Mouse (Mus musculus) hindbrain, embryonic 15.5 days (tissue): ENCODE results near the gene Naga. TPM values are rescaled to one million over a fixed set of nuclear protein-coding genes. Genes with fewer than 3 reads are reported as not detected.

ENCODE experiments used
- polyA plus RNA-seq: library from polyadenylated mRNA; unstranded; fragments of >200 nt; fragmentation: Nextera tagmentation; extraction: Ambion mirVana; gene quantifications from 2 replicates; pipeline ENCODE4 v1.2.1, GENCODE M21; 2015

The Naga gene
- polyA plus RNA-seq, 1 experiment from 2014 or later: 27.9 TPM

Other genes with a start within 250 kb of the Naga start
- 11.6 and 12.0 TPM in 2 replicates for gene Ccdc134, start 211.0 kb downstream of the Naga start, polyA plus RNA-seq
- gene Srebf2, start 191.7 kb downstream of the Naga start, polyA plus RNA-seq: 204 and 209 TPM in 2 replicates
- 2.9 and 4.6 TPM in 2 replicates for gene Shisa8, start 126.1 kb downstream of the Naga start, polyA plus RNA-seq
- gene Tnfrsf13c, start 114.6 kb downstream of the Naga start, polyA plus RNA-seq: 0.37 and 0.69 TPM in 2 replicates
- gene Cenpm, start 94.2 kb downstream of the Naga start, polyA plus RNA-seq: 24.0 and 25.4 TPM in 2 replicates
- gene 1500009C09Rik, start 86.5 kb downstream of the Naga start, polyA plus RNA-seq: 15.9 and 16.6 TPM in 2 replicates
- 374 and 408 TPM in 2 replicates for gene Sept3, start 64.0 kb downstream of the Naga start, polyA plus RNA-seq
- gene Wbp2nl, start 40.0 kb downstream of the Naga start, polyA plus RNA-seq: 0.10 and 0.29 TPM in 2 replicates
- gene Pheta2, start within 50 bp of the Naga start, polyA plus RNA-seq: 1.9 and 2.0 TPM in 2 replicates
- 367 and 377 TPM in 2 replicates for gene Smdt1, start within 50 bp of the Naga start, polyA plus RNA-seq
- gene Ndufa6, start 15.4 kb upstream of the Naga start, polyA plus RNA-seq: 352 and 391 TPM in 2 replicates
- 2.5 and 2.6 TPM in 2 replicates for gene Cyp2d22, start 41.3 kb upstream of the Naga start, polyA plus RNA-seq
- gene Cyp2d11, start 55.1 kb upstream of the Naga start, polyA plus RNA-seq: not detected in 2 replicates
- 0.25 TPM in 1 of 2 replicates, not detected in the other for gene Cyp2d10, start 68.3 kb upstream of the Naga start, polyA plus RNA-seq
- not detected in 2 replicates for gene Cyp2d9, start 94.5 kb upstream of the Naga start, polyA plus RNA-seq
- gene Cyp2d12, start 216.1 kb upstream of the Naga start, polyA plus RNA-seq: not detected in 2 replicates